Mouse (Mus musculus) ES-Bruce4 (cell line): ENCODE measurements around the gene Smim22. TPM values are rescaled to one million over a fixed set of nuclear protein-coding genes. Genes with fewer than 3 reads are reported as not detected.

Source experiments
- H3K27ac ChIP-seq: 2 replicates; pipeline ENCODE4 v1.5.1; 2012; ENCODE audit warnings: low read length, inconsistent platforms; ENCODE audit not compliant: insufficient read depth
- H3K27me3 ChIP-seq: 2 replicates; pipeline ENCODE4 v1.6.1; 2012; ENCODE audit warnings: mild to moderate bottlenecking, low read length, inconsistent platforms; ENCODE audit not compliant: control insufficient read depth, poor library complexity, insufficient read depth, severe bottlenecking
- H3K36me3 ChIP-seq: 2 replicates; pipeline ENCODE4 v1.6.1; 2012; ENCODE audit warnings: inconsistent platforms, mild to moderate bottlenecking, low read length, moderate library complexity; ENCODE audit not compliant: control insufficient read depth, poor library complexity, insufficient read depth, severe bottlenecking
- H3K4me1 ChIP-seq: one replicate; pipeline ENCODE4 v1.8.1; 2011; ENCODE audit warnings: low read length; ENCODE audit not compliant: control insufficient read depth, insufficient read depth
- H3K4me3 ChIP-seq: 2 replicates; pipeline ENCODE4 v1.5.1; 2011; ENCODE audit warnings: low read depth, mild to moderate bottlenecking, low read length
- H3K9ac ChIP-seq: 2 replicates; pipeline ENCODE4 v1.6.1; 2012; ENCODE audit warnings: low read depth, mild to moderate bottlenecking, inconsistent platforms; ENCODE audit not compliant: poor library complexity, severe bottlenecking
- H3K9me3 ChIP-seq: replicated peaks from 2 replicates; pipeline ENCODE4 v1.6.1; 2012; ENCODE audit warnings: mild to moderate bottlenecking, low read length, inconsistent platforms; ENCODE audit not compliant: control insufficient read depth, poor library complexity, insufficient read depth, severe bottlenecking
- CTCF ChIP-seq: IDR thresholded peaks from one replicate; pipeline ENCODE4 v1.8.1; 2011; ENCODE audit warnings: low read depth, low read length
- EP300 ChIP-seq: IDR thresholded peaks from 2 replicates; pipeline ENCODE4 v1.6.1; 2011; ENCODE audit warnings: low read depth, low read length; ENCODE audit not compliant: insufficient read depth
- POLR2A ChIP-seq: IDR thresholded peaks from one replicate; pipeline ENCODE4 v1.8.1; 2011; ENCODE audit warnings: low read length; ENCODE audit not compliant: insufficient read depth
- polyA plus RNA-seq: library from polyadenylated mRNA; stranded (reverse); fragments of >200 nt; gene quantifications from 2 replicates; pipeline ENCODE4 v1.2.4, GENCODE M21; 2011; ENCODE audit warnings: low read depth; ENCODE audit not compliant: missing spikeins, insufficient read depth, insufficient read length

Gene Smim22
- polyA plus RNA-seq, 1 experiment: 7.7 TPM

- Histone ChIP-seq H3K36me3 (no peaks in the 10 kb centered on the region), H3K27me3 (no peaks in the 10 kb centered on the region), H3K9me3 (no peaks in the 10 kb centered on the region), H3K27ac (no peak overlapping the region), H3K9ac (no peak overlapping the region), H3K4me3 (no peak overlapping the region), H3K4me1 (no peaks in the 10 kb centered on the region)
- TF ChIP-seq EP300: no peak
- no peak for TF ChIP-seq CTCF
- TF ChIP-seq POLR2A: no peak
Observed at GRCm38 (mm10) chr16:4978275-4979051, 28.6 kb upstream of the Smim22 start.

GRCm38 (mm10) chr16:4979755-4980380, 27.2 kb upstream of the Smim22 start:
- Histone ChIP-seq H3K36me3 (no peaks in the 10 kb centered on the region), H3K4me3 (no peak overlapping the region), H3K9ac (no peak overlapping the region), H3K9me3 (no peaks in the 10 kb centered on the region), H3K27ac (no peak overlapping the region), H3K27me3 (no peaks in the 10 kb centered on the region), H3K4me1 (no peaks in the 10 kb centered on the region)
- no peak for TF ChIP-seq EP300
- no peak for TF ChIP-seq POLR2A
- peak; percentile 64 for TF ChIP-seq CTCF

DNA sequence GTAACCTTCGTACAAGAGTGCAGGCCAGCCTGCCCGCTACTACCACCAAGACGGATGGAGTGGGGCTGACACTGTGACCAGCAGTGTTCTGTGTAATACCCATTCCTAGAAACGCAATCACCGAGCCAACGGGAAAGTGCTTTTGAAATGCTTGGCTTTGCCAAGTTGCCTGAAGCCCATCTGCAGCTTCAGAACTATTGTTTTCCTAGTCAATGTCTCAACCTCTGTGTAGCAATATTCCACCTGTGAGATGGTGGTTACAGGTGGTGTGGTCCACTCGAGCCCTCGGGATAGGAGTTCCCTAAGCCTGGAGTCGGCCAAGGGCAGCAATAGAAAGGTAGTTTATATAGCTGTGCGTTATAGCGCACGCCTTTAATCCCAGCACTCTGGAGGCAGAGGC, 22.4 kb upstream of the Smim22 start:
- no peaks in the 10 kb centered on the region for H3K27me3 ChIP-seq
- no peaks in the 10 kb centered on the region for H3K36me3 ChIP-seq
- TF ChIP-seq POLR2A (no peak), CTCF (no peak), EP300 (no peak)
- no peaks in the 10 kb centered on the region for H3K4me1 ChIP-seq
- H3K9ac ChIP-seq: no peak overlapping the region
- H3K4me3 ChIP-seq: no peak overlapping the region
- H3K27ac ChIP-seq: no peak overlapping the region
- H3K9me3 ChIP-seq: no peaks in the 10 kb centered on the region

GRCm38 (mm10) chr16:4993276-4993675, 13.8 kb upstream of the Smim22 start:
- H3K4me3 ChIP-seq: no peak overlapping the region
- no peak for TF ChIP-seq CTCF
- no peak for TF ChIP-seq POLR2A
- TF ChIP-seq EP300: no peak
- H3K9ac ChIP-seq: no peak overlapping the region
- H3K27me3 ChIP-seq: no peaks in the 10 kb centered on the region
- no peaks in the 10 kb centered on the region for H3K36me3 ChIP-seq
- H3K9me3 ChIP-seq: no peaks in the 10 kb centered on the region
- H3K4me1 ChIP-seq: no peaks in the 10 kb centered on the region
- H3K27ac ChIP-seq: no peak overlapping the region

DNA sequence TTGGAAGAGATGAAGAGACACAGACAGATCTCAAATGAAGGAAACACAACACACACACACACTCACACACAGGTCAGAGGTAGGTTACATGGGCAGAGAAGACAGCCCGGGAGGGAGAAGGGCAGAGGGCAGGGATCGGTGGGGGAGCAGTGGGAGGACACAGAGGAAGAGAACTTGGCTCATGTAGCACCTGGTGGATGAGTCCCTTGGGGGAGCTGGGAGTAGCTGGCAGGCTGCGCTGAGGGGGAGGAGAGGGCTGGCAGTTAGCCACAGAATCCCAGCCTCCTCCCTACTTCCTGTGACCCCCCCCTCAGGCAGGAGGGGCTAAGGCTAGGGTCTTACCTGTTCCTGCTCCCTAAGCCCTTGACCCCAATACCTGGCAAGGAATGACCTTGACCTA, 9.5 kb upstream of the Smim22 start, which contains the start of gene Sept12:
Sept12 (minus strand) TSS at position 300 of the 400 bp plus-strand sequence.
- Histone ChIP-seq H3K27ac (no peak within 1 kb of the TSS), H3K27me3 (no peaks in the 10 kb centered on the region), H3K36me3 (no peaks in the 10 kb centered on the region), H3K9ac (no peak within 1 kb of the TSS), H3K4me1 (no peaks in the 10 kb centered on the region), H3K9me3 (no peaks in the 10 kb centered on the region), H3K4me3 (no peak within 1 kb of the TSS)
- TF ChIP-seq EP300: no peak
- no peak for TF ChIP-seq CTCF
- no peak for TF ChIP-seq POLR2A

DNA sequence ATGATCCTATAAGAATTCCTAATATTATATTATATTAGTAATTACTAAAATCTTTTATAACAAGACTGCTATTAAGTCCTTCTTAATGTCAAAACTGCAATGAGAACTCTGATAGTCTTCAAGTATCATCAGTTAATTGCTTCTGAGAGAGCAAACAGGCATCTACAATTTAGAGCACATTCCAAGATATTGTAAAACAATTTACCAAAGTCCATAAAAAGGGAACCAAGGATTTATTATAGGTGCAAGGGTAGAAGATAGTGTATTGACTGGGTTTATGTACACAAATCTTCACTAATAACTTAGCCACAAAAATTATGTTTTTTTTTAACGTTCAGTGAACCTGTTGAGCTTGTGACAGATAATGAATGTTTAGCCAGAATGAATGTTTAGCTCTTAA, 8.1 kb upstream of the Smim22 start:
- no peaks in the 10 kb centered on the region for H3K36me3 ChIP-seq
- no peaks in the 10 kb centered on the region for H3K27me3 ChIP-seq
- H3K27ac ChIP-seq: no peak overlapping the region
- no peaks in the 10 kb centered on the region for H3K9me3 ChIP-seq
- H3K4me3 ChIP-seq: no peak overlapping the region
- no peaks in the 10 kb centered on the region for H3K4me1 ChIP-seq
- no peak for TF ChIP-seq EP300
- no peak for TF ChIP-seq POLR2A
- no peak for TF ChIP-seq CTCF
- no peak overlapping the region for H3K9ac ChIP-seq
